Mouse (Mus musculus) left cerebral cortex, adult 18-20 months (tissue): Measurements from ENCODE around the gene Gm20741. TPM values are rescaled to one million over a fixed set of nuclear protein-coding genes. Genes with fewer than 3 reads are reported as not detected.

Source experiments
- DNase-seq, 2 experiments: peaks; one replicate each; pipeline ENCODE4 v3.0.0; 2021 to 2022; ENCODE audit warnings: low spot score in 2 of 2, mixed read lengths in 1 of 2
- long read RNA-seq, 2 experiments: library from polyadenylated mRNA; stranded (forward); transcript quantifications; one replicate each; pipeline ENCODE4 v2.0.0; 2021
- total RNA-seq, 2 experiments: library from RNA; stranded (reverse); gene quantifications; 2 replicates each; pipeline ENCODE4 v1.2.3; 2021

The Gm20741 gene
- total RNA-seq: not detected
- long read RNA-seq, experiment 1: 0 reads
- long read RNA-seq, experiment 2: 0 reads

DNA sequence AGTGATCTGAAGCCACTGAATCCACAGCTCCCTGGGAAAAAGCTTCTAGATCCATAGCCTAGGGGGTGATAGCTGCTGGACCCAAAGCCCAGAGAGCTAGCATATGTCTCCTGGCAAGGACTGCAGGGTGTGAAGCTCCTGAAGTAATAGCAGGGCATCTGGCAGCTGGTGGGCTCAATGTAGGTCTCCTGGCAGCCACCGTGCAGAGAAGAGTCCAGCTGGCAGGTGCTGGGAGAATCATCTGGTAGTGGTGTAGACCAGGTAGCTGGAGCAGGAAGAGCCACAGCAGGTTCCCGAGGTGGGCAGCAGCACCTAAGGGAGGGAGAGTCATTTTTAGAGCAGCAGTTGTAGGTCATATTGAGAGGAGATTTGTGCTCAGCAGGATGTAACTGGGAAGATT is at the start of gene Gm20741:
Gene Gm20741, minus strand, starts transcription at position 394 of the 400 bp plus-strand sequence.
- no peak for DNase-seq

- no peak for DNase-seq
Measured at GRCm38 (mm10) chr16:88851450-88851849, 39.4 kb upstream of the Gm20741 start.

DNA sequence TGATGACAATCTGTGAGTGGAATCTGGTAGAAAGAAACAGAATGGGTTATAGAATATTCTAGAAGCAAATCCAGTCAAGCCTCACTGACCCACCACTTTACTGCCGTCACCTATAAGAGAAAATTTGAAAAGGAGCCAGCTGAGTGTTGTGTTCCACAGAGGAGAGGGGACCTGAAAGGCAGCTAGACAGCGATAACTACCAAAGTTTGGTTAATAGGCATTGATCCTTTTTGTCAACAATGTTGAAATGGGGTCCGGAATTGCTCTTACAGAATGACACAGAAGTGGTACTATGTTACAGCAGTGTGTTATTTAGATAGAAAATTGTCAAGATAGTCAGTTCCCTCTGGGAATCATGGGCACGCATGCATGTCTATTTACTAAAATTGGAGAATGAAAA is 36.5 kb upstream of the Gm20741 start:
- no peak for DNase-seq

- no peak for DNase-seq
Measured at GRCm38 (mm10) chr16:88847363-88847762, 35.3 kb upstream of the Gm20741 start.

- no peak for DNase-seq
Measured at GRCm38 (mm10) chr16:88826978-88827377, 15.0 kb upstream of the Gm20741 start.

GRCm38 (mm10) chr16:88826095-88826652 is 14.2 kb upstream of the Gm20741 start, which contains the start of gene Krtap14:
Gene Krtap14, minus strand, starts transcription at chr16:88826145.
- DNase-seq: no peak

- DNase-seq: peak in 1 of 2 experiments; percentile 5
Measured at GRCm38 (mm10) chr16:88823736-88824135, 11.7 kb upstream of the Gm20741 start.

GRCm38 (mm10) chr16:88820066-88820465 is 8.0 kb upstream of the Gm20741 start, which contains the start of gene Krtap15:
Gene Krtap15, plus strand, starts transcription at chr16:88820215.
- no peak for DNase-seq

DNA sequence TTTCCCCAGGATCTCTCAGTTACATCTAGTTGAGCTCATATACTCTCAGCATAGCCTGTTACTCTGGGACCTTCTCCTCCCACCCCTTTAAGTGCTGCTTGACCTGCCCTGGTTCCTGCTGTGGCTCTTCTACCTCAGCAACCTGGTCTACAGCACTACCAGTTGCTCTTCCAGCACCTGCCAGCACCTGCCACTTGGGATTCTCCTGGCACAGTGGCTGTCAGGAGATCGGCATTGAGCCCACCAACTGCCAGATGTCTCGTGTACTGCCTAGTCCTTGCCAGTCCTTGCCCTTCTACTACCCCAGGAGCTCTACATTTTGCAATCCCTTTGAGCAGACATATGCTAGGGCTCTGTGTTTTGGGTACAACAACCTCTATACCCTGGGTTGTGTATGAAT is 25.2 kb downstream of the Gm20741 start:
- no peak for DNase-seq

DNA sequence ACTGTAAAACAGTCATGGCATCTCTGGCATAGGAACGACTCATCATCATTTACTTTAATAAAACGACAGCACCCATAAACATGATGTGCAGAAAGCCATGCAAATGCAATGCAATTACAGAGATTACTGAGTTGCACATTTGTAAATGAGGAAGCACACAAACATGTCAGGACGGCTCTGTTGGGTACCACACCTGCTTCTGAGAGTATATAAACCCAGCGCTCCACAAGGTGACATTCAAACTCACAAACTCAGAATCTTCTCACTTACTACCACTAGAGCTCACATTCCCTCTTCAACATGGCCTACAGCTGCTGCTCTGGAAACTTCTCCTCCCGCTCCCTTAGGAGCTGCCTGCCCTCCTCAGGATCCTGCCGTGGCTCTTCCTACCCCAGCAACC is 34.4 kb downstream of the Gm20741 start, which contains the start of gene Gm5965:
Gene Gm5965, plus strand, starts transcription at position 301 of the 400 bp plus-strand sequence.
- DNase-seq: no peak

- no peak for DNase-seq
Measured at GRCm38 (mm10) chr16:88774106-88774505, 37.9 kb downstream of the Gm20741 start, which contains the start of gene 2310057N15Rik. Gene 2310057N15Rik, minus strand, starts transcription at chr16:88774206.

Other genes with a start within 250 kb of the Gm20741 start
- not detected for gene Cldn8, start 249.0 kb downstream of the Gm20741 start, total RNA-seq
- gene Krtap24-1, start 199.9 kb downstream of the Gm20741 start, total RNA-seq: not detected
- gene 2310079G19Rik, start 184.6 kb downstream of the Gm20741 start, total RNA-seq: not detected
- not detected for gene Krtap26-1, start 164.4 kb downstream of the Gm20741 start, total RNA-seq
- gene Krtap27-1, start 140.5 kb downstream of the Gm20741 start, total RNA-seq: not detected
- gene 2310061N02Rik, start 104.3 kb downstream of the Gm20741 start, total RNA-seq: not detected
- gene Krtap13-1, start 83.4 kb downstream of the Gm20741 start, total RNA-seq: not detected
- not detected for gene Krtap13, start 60.6 kb downstream of the Gm20741 start, total RNA-seq
- not detected for gene 2310034C09Rik, start 53.4 kb downstream of the Gm20741 start, total RNA-seq
- gene 2310057N15Rik, start 38.0 kb downstream of the Gm20741 start, total RNA-seq: not detected
- not detected for gene Gm5965, start 34.3 kb downstream of the Gm20741 start, total RNA-seq
- gene Krtap15, start 8.0 kb upstream of the Gm20741 start, total RNA-seq: not detected
- not detected for gene Krtap14, start 13.9 kb upstream of the Gm20741 start, total RNA-seq
- gene Krtap19-1, start 57.2 kb upstream of the Gm20741 start, total RNA-seq: not detected
- gene Krtap19-2, start 62.0 kb upstream of the Gm20741 start, total RNA-seq: not detected
- not detected for gene Krtap19-3, start 65.8 kb upstream of the Gm20741 start, total RNA-seq
- gene Krtap19-4, start 72.9 kb upstream of the Gm20741 start, total RNA-seq: not detected
- gene Krtap19-5, start 84.2 kb upstream of the Gm20741 start, total RNA-seq: not detected
- not detected for gene Krtap19-9b, start 120.0 kb upstream of the Gm20741 start, total RNA-seq
- gene Krtap16-3, start 150.7 kb upstream of the Gm20741 start, total RNA-seq: not detected
- not detected for gene Krtap22-2, start 198.5 kb upstream of the Gm20741 start, total RNA-seq
- gene Gm10229, start 203.1 kb upstream of the Gm20741 start, total RNA-seq: not detected
- not detected for gene Krtap6-1, start 219.5 kb upstream of the Gm20741 start, total RNA-seq
- gene Gm10228, start 229.3 kb upstream of the Gm20741 start, total RNA-seq: not detected
- gene Krtap6-5, start 235.7 kb upstream of the Gm20741 start, total RNA-seq: not detected